Mouse (Mus musculus) layer of hippocampus, adult 9-10 months (tissue): Measurements from ENCODE around the gene Ppp1r9b.
"Not testable (repeated sequence)": the region's sequence is repeated elsewhere in the genome, so short reads cannot be mapped to it uniquely, and the experiment has no call there.

Experiments used
- DNase-seq: peaks from one replicate; pipeline ENCODE4 v3.0.0; 2022; ENCODE audit warnings: low spot score

Gene Ppp1r9b

GRCm38 (mm10) chr11:94990749-94991577, at the start of gene Ppp1r9b:
Gene Ppp1r9b, plus strand, starts transcription at chr11:94991035.
- no peak for DNase-seq

- no peak for DNase-seq
Observed at GRCm38 (mm10) chr11:94941121-94941520, 49.7 kb upstream of the Ppp1r9b start.

GRCm38 (mm10) chr11:94941776-94942175, 49.1 kb upstream of the Ppp1r9b start:
- no peak for DNase-seq

- no peak for DNase-seq
Observed at GRCm38 (mm10) chr11:94942282-94943023, 48.4 kb upstream of the Ppp1r9b start.

GRCm38 (mm10) chr11:94943054-94943453, 47.8 kb upstream of the Ppp1r9b start:
- no peak for DNase-seq

DNA sequence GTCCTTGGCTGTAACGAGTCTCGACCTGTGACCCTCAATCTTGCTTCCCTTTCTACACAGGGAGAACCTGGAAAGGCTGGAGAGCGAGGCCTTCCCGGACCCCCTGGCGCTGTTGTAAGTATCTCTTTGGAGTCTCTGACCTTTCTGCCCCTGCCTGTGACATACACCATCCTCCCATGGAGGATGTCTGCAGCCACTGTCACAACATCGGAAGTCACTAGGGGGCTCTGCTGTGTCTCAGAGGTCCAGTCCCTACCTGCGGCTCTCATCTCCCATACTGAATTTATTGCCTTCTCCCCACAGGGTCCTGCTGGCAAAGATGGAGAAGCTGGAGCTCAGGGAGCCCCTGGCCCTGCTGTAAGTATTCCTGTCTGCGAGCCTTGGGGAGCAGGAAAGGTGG, 46.5 kb upstream of the Ppp1r9b start:
- DNase-seq = no peak

DNA sequence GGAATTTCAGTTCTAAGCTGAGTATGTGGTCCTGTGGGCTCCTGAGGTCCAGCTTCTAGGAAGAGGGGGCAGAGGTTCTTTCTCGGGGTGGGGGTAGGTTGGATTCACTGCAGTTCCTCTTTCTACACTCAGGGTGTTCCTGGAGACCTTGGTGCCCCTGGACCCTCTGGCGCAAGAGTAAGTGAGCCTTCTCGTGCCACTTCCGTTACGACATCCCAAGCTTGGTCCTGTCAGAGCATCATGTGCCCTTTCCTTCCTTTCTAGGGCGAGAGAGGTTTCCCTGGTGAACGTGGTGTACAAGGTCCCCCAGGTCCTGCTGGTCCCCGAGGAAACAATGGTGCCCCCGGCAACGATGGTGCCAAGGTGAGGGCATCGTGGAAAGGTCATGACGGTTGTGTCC, 45.6 kb upstream of the Ppp1r9b start:
- DNase-seq = no peak

- no peak for DNase-seq
Observed at GRCm38 (mm10) chr11:94952169-94952568, 38.7 kb upstream of the Ppp1r9b start.

- DNase-seq = no peak
Observed at GRCm38 (mm10) chr11:94955103-94955502, 35.7 kb upstream of the Ppp1r9b start.

DNA sequence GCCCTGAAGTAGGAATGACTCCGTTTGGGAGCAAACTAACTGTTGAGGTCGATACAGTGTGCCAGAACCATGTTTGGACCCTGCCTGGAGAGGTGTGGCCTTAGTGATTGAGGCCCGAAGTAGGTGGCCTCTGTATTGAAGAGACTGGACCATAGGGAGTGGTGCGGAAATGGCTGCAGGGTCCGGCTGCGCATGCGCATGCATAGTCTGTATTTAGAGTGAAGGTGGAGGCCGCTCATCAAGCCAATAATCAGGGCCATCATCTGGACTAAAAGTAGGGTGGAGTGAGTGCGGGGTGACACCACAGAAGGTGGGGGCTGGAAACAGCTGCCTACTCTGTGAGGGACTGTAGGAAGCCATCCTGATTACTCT, 33.2 kb upstream of the Ppp1r9b start:
- no peak for DNase-seq

- no peak for DNase-seq
Observed at GRCm38 (mm10) chr11:94958065-94958858, 32.6 kb upstream of the Ppp1r9b start.

DNA sequence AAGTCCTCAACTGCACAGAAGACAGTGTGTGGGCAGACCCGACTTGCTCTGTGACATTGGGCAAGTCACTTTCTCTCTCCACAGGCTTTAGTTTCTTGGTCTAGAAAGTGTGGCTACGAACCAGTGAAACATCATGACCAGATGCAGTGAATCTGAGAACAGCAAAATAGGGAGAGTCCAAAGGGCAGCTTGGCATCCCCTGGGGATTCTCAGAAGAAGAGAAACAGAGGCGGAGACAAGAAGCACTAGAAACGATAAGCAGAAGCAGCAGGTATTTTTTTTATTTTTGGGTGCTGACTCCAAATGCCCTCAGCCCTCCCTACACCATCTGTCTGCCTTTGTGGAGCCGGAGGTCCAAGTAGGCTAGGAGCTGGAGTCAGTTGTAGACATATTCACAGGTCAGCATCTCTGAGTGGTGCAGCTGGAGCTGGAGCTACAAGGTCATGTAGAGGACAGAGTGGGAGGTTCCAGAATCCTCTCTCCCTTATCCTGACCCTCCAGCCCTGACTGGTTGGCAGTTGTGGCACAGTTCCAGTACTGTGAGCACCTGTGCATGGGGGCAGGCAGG, 28.2 kb upstream of the Ppp1r9b start:
- no peak for DNase-seq

DNA sequence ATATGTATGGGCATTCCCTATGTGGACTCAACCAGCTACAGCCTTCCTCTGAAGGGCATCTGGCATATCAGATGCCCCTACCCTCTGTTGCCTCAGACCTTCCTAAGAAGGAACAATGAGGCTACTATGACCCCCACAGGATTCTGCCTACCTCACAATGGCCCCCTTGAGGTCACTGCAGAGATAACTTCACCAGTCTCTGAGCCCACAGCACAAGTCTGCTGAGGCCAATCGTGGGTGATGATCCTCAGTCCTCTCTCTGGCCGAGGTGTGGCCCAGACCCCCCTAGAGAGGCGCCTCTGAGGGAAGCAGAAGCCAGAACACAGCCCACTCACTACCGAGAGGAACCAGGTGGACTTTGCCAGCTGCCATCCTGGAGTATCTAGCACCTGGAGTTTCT, 23.4 kb upstream of the Ppp1r9b start, which contains the start of gene Hils1:
Hils1 (plus strand) TSS at position 175 of the 400 bp plus-strand sequence.
- no peak for DNase-seq

GRCm38 (mm10) chr11:94968187-94968586, 22.6 kb upstream of the Ppp1r9b start:
- DNase-seq = no peak

DNA sequence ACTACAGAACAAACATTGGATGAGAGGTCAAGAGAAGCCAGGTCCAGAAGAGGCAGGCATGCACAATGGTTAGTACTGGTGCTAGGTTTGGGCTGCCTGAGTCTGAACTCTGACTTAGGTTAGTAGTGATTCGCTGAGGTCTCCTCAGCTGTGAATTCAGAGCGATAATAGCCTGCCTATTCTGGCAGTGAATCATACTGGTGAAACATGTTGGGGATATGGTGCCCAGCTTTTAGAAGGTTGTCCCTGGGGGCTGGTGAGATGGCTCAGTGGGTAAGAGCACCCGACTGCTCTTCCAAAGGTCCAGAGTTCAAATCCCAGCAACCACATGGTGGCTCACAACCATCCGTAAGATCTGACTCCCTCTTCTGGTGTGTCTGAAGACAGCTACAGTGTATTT, 21.1 kb upstream of the Ppp1r9b start:
- DNase-seq = not testable (repeated sequence)

DNA sequence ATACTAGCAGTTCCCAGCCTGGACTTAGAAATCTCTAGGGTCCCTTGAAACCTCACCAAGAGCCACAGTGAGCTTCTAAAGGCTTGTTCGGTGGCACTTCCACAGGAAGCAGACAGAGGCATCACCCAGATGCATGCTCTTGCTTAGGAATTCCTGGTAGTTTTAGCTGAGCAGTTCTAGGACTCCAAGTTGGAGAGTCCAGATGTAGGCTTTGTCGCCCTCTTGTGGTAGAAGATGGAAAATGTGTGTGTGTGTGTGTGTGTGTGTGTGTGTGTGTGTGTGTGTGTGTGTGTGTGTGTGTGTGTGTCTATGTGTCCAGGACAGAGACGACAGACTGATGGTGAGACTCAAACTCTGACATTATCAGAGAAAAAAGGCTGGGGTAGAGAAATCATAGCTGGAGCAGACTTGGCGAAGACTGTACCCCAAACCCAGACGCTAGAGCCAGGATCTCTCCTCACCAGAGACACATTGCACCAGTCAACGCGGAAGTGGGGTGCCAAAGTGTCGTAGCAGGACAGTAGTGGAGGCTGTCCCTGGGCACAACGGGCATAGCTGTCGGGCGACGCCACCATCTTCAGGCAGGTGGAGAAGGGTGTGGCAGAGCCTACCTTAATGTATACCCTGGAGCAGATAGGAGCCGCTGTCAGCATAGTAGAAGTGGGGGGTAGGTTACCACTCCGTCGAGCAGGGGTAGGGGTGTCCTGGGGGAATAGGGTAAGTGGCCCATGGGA, 20.5 kb upstream of the Ppp1r9b start:
- peak; percentile 86 for DNase-seq

DNA sequence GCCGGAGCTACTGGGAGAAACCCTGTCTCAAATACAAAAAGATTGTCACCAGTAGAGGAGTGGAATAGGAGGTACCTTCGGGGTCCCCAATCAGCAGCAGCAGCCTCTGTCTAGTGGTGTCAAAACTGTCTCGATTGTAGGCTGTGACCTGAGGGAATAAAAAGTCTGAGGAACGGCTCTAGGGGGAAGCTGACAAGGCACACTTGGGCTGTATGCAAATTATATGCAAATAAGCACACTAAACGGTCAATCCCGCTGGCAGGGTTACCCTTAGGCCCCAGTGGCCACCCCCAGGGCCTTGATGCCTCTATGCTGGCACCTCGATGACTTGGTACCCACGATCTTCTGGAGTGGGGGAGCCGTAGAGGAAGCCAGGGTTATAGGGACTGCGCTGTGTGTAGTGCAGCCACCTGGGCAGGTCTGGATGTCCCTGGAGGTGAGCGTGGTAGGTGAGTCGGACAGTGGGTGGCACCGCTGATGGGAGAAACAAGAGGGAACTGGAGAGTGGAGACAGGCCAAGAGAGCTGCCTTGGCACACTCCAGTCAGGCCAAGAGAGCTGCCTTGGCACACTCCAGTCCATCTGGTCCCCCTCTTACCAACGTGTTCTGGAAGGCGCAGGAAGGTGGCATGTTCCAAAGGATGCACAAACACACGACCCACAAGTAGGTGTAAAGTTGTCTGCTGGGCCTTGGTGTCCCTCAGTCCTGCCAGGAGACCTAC, 18.8 kb upstream of the Ppp1r9b start:
- DNase-seq = no peak

- DNase-seq = no peak
Observed at GRCm38 (mm10) chr11:94972887-94973286, 17.9 kb upstream of the Ppp1r9b start.

- DNase-seq = no peak
Observed at GRCm38 (mm10) chr11:94973313-94973712, 17.5 kb upstream of the Ppp1r9b start.

DNA sequence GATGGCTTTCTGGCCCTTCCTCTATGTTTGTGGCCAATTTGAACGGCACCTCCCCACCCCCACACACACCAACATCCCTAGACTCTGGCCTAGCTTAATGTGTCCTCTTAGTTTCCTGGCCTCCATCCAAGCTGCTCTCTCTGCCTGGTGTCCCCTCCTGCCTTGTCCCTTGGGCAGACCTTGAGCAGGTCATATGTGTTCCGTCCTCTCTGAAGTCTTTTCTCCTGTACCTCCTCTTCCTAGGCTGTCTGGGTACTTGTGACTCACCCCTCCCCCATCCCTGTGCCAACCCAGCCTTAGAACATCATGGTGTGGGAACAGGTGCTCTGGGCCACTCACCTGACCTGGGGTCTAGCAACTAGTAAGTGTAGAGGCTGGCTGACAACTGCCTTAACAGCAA, 15.9 kb upstream of the Ppp1r9b start:
- DNase-seq = no peak

DNA sequence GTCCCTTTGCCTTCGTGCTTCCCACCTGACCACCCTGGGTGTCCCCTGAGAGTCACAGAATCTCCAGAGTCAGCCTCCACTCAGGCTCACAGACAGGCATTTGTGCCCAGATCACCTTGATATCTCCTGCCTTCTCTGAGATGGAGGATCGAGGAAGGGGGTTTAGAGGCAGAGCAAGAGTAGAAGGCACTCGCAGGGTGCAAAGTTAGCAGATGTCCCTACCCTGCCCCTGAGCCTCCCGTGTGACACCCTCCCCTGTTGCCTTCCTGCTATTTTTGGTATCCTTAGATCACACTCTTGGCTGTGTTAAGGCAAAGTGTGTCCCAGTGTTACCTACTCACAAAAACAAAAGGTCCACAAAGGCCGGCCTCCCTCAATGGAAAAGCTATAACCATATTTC, 14.6 kb upstream of the Ppp1r9b start, which contains the start of gene Sgca:
Sgca (minus strand) TSS at position 129 of the 400 bp plus-strand sequence.
- no peak for DNase-seq
